Mouse (Mus musculus) frontal cortex, postnatal 25 days (tissue): ENCODE measurements around the gene Prkg1.

Source experiments
- DNase-seq, 2 experiments: peaks; one replicate each; pipeline ENCODE4 v3.0.0; 2022; ENCODE audit warnings: low spot score in 2 of 2

Gene Prkg1

DNA sequence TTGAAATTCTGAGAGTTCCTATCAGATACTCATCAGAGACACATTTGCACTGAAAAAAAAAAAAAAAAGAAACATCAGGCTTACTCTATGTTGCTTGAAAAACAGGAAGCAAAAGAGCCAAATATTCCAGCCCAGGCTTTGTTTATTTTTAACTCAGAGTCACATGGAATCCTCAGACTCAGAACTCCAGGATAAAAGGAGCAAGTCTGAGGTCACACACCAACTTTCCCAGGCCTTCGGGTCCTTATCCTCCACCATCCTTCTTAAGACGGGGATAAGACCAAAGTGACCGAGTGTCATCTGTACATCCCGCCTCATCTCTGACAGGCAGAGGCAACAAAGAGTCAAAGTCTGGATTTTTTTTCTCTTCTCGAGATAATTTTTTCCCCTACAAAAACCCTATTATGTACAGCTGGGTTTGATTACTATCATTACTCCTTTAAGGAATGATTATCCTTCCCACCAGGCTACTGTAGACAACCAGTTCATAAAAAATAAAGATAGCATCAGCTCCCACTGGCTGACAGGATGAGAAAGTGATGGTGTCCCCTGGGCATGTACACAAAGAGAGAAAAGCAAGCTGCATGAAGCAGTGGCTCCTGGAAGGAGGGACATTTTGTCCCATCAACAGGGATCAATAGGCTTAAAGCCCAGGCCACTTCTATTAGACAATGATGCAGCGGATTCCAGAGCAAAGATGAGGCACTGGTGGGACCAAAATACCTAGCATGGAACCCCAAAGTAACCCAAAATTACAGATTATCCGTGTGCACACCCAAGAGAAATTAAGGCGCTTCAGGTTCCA is 21.4 kb downstream of the Prkg1 start:
- DNase-seq: no peak

GRCm38 (mm10) chr19:31714900-31715299 is 49.9 kb downstream of the Prkg1 start:
- no peak for DNase-seq

- DNase-seq: no peak
Measured at GRCm38 (mm10) chr19:31714418-31714817, 50.4 kb downstream of the Prkg1 start.

DNA sequence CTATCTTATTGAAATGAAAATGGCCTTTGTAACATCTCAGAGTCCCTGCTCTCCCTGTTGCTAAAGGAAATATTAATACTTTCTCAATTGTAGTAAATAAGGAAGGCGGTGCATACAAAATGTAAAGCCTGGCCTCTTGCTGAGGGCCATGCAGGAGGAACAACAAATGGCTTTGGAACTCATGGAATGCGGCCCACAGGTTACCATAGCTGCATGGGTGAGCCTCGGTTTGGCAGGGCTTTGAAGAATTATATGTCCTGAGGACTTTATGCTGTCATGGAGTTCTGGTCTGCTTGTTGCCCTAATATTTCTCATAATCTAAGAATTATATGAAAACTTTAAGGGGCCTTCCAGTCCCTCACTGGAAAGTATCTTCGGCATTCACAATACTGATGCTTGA is 51.5 kb downstream of the Prkg1 start:
- no peak for DNase-seq

- no peak for DNase-seq
Measured at GRCm38 (mm10) chr19:31710336-31710735, 54.5 kb downstream of the Prkg1 start.

DNA sequence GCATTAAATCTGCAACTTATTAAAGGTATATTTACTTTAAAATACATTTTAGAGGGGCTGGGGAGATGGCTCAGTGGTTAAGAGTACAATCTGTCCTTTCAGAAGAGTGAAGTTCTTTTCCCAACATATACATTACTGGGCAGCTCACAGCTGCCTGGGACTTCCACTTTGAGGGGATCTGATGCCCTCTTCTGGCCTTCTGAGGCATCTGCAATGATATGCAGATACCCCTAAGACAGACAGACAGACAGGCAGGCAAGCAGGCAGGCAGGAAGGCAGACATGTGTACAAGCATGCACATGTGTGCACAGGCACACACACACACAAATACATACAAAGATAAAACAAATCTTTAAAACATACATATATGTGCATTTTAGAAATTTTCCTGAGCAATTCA is 60.8 kb downstream of the Prkg1 start:
- no peak for DNase-seq

DNA sequence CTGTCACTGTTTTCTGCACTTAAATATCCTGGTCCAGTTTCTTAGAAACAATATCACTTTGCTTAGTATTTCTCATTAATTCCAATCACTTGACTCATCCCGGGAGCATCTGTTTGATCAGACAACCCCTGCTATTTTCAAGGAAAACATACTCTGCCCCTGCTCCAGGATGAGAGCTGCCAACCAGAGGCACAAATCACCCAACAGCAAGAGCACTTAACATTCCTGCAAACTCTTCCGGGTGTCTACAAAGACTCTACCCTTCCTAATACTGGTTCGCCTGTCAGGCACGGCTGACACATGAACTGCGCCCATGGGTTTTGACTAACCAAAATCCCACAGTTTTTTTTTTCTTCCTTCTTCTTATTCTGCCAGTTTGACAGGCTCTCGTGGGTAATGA is 65.9 kb downstream of the Prkg1 start:
- DNase-seq: no peak

DNA sequence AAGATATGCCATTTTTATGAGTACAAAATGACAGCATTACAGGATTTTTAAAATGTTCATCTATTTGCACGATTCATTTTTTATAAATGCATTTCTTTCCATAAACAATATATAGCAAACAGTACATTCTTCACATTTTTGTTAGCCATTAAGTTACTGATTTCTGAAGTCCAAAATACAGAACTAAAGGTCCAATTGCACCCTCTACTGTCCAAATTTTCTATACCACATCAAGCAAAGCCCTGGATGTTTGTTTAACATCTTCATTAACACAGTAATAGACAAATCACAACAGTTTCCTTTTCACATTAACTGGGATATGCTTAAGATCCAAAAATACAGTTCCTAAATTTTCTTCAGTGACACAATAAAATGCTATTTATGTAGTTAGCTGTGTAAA is 84.0 kb downstream of the Prkg1 start:
- no peak for DNase-seq

DNA sequence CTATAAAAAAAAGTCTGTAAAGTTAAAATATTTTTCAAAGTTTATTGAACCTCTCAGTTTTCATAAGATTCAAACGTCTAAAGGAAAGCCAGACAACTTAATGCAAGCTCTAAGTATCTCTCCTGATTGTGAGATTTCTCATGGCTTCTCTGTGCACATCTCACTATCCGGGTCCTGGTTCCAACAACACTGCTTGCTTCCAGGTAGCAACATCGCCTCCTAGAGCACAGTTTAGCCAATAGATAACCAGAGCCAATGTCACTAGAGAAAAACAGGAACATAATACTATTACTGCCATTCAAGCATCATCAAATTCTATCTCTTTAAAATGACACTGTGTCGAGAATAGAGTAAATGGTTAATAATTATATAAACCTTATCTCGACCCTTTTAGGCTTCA is 86.5 kb downstream of the Prkg1 start:
- no peak for DNase-seq

DNA sequence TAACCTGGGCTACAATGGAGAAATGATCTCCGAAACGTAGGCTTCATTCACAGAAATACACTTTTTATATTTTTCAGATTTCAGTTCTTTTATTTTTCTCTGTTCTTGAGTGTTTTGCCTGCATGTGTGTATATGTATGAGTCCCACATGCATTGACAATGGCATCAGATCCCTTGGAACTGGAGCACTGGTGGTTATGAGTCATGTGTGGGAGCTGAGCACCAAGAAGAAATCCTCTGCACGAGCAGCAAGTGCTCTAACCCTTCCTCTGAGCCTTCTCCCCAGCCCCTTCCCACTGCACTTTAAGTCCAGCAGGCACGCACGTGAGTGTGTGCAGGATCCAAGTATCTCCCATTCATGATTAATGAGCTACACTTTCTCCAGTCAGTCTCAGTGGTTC is 93.1 kb downstream of the Prkg1 start:
- DNase-seq: no peak

- DNase-seq: no peak
Measured at GRCm38 (mm10) chr19:31665007-31665406, 99.8 kb downstream of the Prkg1 start.

- peak; percentile 51 to 66 for DNase-seq
Measured at GRCm38 (mm10) chr19:31664159-31664991, 100.5 kb downstream of the Prkg1 start.

- peak in 1 of 2 experiments; percentile 35 for DNase-seq
Measured at GRCm38 (mm10) chr19:31663437-31664158, 101.2 kb downstream of the Prkg1 start.

GRCm38 (mm10) chr19:31662802-31663201 is 102.0 kb downstream of the Prkg1 start:
- DNase-seq: no peak

GRCm38 (mm10) chr19:31658751-31659397 is 106.0 kb downstream of the Prkg1 start:
- DNase-seq: no peak

GRCm38 (mm10) chr19:31656256-31656655 is 108.6 kb downstream of the Prkg1 start:
- DNase-seq: no peak

DNA sequence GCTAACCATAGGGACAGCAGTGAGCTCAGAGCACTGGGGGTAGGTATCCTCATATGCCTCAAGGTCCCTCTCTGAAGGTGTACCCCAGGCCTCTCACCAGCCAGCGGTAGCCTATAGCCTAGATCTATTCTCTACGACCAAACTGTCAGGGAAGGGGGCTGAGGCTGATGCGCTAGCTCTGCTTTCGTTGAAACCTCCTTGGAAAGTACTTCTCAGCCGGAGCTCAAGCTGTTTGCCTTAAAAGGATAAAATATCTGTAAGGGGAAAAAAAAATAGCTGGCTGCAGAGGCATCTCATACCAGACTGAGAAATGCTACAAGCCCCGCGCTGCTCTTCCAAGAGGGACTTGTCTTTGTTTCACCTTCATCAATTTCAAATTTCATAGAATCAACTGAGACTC is 109.0 kb downstream of the Prkg1 start:
- no peak for DNase-seq

DNA sequence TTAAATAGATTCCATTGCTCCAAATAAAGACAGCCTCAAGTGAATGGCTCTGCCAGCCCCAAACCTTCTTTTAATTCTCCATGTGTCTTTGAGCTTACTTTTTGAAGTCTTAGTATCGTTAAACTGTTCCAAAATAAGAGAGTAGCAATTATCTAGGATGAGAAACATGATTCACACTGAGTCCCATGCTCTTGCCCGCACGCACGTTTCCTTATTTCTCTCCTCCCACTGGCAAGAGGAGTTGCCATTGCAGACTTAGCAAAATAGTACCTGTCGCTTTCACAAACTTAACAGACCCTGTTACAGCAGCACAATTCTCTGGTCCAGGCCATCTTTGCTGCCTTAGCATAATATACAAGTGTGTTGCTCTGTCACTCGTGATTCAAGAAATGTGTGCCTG is 110.8 kb downstream of the Prkg1 start:
- DNase-seq: no peak

- DNase-seq: no peak
Measured at GRCm38 (mm10) chr19:31650452-31650851, 114.4 kb downstream of the Prkg1 start.

DNA sequence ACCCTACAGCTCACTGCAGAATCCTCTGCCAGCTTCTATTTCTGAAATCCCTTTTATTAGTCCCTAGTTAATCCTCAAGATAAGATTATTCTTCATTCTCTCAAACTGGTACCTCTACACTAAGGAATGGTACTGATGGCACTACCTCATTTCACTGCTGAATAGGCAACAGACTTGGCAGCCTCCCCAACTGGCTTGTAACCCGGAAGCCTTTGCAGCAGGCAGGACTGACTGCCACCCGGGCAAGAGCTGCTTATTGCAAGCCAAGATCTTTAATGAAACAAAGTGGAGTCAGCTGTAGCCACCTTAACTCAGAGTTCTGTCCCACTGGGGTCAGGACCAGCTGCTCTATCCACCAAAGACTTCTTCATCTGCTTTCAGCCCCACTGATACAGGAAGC is 117.3 kb downstream of the Prkg1 start:
- no peak for DNase-seq

DNA sequence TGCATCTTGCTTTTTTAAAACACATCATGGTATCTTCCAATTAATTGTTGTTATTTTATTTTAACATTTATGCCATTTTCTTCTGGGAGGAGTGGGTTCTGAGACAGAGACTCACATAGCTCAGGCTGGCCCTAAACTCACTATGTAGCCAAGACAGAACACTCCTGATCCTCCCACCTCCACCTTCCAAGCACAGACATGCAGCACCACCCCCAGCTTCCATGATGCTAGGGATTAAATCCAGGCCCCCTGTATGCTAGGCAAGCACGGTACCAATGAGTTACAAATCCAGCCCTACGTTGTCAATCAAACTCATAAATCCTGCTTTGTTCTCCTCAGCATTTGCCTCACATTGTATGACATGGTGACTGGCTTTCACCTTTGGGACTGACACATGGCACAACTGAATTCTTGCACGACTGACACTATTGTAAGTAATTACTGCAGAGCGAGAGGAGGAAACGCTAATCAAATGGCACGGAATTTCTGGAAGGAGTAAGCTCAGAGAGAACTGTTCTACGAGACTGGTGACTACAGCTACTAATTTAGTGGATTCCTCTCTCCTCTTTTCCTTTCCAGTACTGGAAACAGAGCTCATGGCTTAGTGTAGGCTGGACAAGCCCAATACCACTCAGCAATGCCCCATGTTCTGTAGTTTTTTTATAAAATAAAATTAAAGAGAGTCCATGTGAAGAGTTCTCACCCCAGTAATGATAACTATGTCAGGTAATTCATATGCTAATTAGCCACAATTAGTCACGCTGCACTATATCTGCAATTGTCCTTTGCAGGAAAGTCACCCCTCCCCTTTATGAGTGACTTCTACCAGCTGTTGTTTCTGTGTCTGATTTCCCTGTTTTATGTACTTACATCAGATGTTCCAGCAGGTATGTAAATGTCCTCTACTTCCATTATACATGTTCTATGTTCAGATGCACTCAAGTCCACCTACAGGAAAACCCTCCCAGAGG is 133.6 kb downstream of the Prkg1 start:
- DNase-seq: no peak
